Mouse (Mus musculus): Measurements from ENCODE around the gene Mybpc2. TPM values are rescaled to one million over a fixed set of nuclear protein-coding genes. Genes with fewer than 3 reads are reported as not detected.

Mybpc2 gene
- total and polyA plus RNA-seq, 3 experiments = 2.0 to 8.3 (median 5.0) TPM

DNA sequence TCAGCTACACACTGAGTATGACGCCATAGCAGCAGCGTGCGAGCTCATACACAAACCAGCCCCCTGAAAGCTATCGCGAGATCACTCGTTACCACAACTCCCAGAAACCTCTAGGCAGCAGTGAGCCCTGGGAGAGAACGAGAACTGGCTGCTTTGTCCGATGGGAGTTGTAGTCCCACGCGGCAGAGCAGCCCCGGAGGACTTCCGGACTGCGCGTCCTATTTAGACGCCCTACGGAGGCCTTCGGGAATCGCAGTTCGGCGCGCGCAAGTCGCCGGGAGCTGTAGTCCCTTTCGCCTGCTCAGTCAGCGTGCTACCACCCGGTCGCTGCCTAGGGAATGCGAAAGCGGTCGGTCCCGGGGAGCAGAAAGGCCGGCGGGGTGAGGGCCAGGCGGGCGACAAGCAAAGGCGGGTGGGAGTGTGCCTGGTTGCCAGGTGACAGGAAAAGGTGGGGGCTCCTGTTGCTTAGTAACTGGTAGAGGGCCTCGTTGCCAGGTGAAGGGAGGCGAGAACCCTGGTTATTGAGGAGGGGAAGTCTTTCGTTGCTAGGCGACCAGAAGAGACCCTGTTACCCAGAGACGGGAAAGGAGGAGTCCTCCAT is 56.5 kb downstream of the Mybpc2 start, which contains the start of gene Josd2 (continued):
- TF ChIP-seq CHD2 (IDR thresholded peaks at IDR 0.05; ENCODE audit: low read length) = peak; percentile 100
- TF ChIP-seq MAZ (IDR thresholded peaks at IDR 0.05; ENCODE audit: low read depth, low read length) = peak; percentile 94
- no peak for TF ChIP-seq JUND (conservative IDR thresholded peaks at IDR 0.05; ENCODE audit: low read depth, low read length)
- TF ChIP-seq MYC (IDR thresholded peaks at IDR 0.05; ENCODE audit: low read depth, low read length) = peak; percentile 77; the same call in 1 of the 2 replicates
- TF ChIP-seq MAX (IDR thresholded peaks at IDR 0.05; ENCODE audit: low read length) = peak; percentile 72; the same call in 1 of the 2 replicates
- TF ChIP-seq SIN3A (IDR thresholded peaks at IDR 0.05; ENCODE audit: low read length) = peak; percentile 91
- TF ChIP-seq ELF1 (IDR thresholded peaks at IDR 0.05; ENCODE audit: low read depth, low read length) = peak; percentile 99
- TF ChIP-seq E2F4 (IDR thresholded peaks at IDR 0.05; ENCODE audit: insufficient replicate concordance, low read depth, low read length) = no peak
- peak; percentile 93 for TF ChIP-seq POLR2A (IDR thresholded peaks at IDR 0.05; ENCODE audit: low read depth, low read length)
- no peak for TF ChIP-seq ZC3H11A (IDR thresholded peaks at IDR 0.05; ENCODE audit: low read depth, low read length)
- peak; percentile 77 for TF ChIP-seq TBP (conservative IDR thresholded peaks at IDR 0.05; ENCODE audit: low read depth, low read length)
- peak; percentile 66; the same call in 1 of the 2 replicates for TF ChIP-seq MEF2A (IDR thresholded peaks at IDR 0.05; ENCODE audit: borderline replicate concordance, low read depth, low read length)
- peak; percentile 78; the same call in 1 of the 2 replicates for TF ChIP-seq TCF12 (IDR thresholded peaks at IDR 0.05; ENCODE audit: low read depth, low read length)
- TF ChIP-seq USF1 (IDR thresholded peaks at IDR 0.05; ENCODE audit: low read depth, low read length) = no peak
- TF ChIP-seq RCOR1 (conservative IDR thresholded peaks at IDR 0.05; ENCODE audit: low read depth, low read length) = no peak
- TF ChIP-seq RAD21 (IDR thresholded peaks at IDR 0.05; ENCODE audit: low read depth, low read length) = no peak
- TF ChIP-seq ZMIZ1 (IDR thresholded peaks at IDR 0.05; ENCODE audit: low read depth, low read length) = peak; percentile 94
- TF ChIP-seq PAX5 (IDR thresholded peaks at IDR 0.05; ENCODE audit: low read length) = no peak
- no peak for TF ChIP-seq ZNF384 (IDR thresholded peaks at IDR 0.05; ENCODE audit: low read depth, low read length)
- TF ChIP-seq KAT2A (IDR thresholded peaks at IDR 0.05; ENCODE audit: insufficient replicate concordance, low read length) = peak; percentile 98; the same call in 1 of the 2 replicates
- no peak for TF ChIP-seq USF2 (conservative IDR thresholded peaks at IDR 0.05; ENCODE audit: low read depth, low read length)

DNA sequence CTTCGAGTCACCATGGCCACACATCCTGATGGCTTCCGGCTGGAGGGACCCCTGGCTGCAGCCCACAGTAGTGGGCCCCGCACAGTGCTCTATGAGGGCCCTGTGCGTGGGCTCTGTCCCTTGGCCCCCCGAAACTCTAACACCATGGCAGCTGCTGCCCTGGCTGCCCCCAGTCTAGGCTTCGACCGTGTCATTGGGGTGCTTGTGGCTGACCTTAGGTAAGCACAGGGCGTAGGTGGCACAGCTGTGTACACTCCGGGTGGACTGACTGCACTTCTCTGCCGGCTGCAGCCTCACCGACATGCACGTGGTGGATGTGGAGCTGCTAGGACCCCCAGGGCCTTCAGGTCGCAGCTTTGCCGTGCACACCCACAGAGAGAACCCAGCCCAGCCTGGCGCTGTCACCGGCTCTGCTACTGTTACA is 57.6 kb downstream of the Mybpc2 start:
- TF ChIP-seq ZKSCAN1 (IDR thresholded peaks at IDR 0.05; ENCODE audit: borderline replicate concordance, low read depth, low read length) (no peak), POLR2A (IDR thresholded peaks at IDR 0.05; ENCODE audit: low read depth, low read length) (no peak)
- peak overlapping the region in 1 of 3 experiments; percentile 68 for H3K4me3 ChIP-seq (replicated peaks in 1 of 3; ENCODE audit: low read depth in 2 of 3, low read length in 2 of 3, poor library complexity in 1 of 3)
- dilution Hi-C loops (cut with MboI; ENCODE audit: extremely low pct_ligation_motif_present, extremely low pct_unique_long_range_greater_than_20kb, low sequenced_read_pairs) (no loop called here), in situ Hi-C loops (cut with MboI; ENCODE audit: low pct_ligation_motif_present, low pct_unique_long_range_greater_than_20kb, low sequenced_read_pairs) (no loop called here)
- DNase-seq (ENCODE audit: extremely low read depth) = no peak
- peaks cover 41% of the 10 kb centered on the region for H3K27me3 ChIP-seq (replicated peaks)
- peaks cover 3% of the 10 kb centered on the region for H3K9me3 ChIP-seq (replicated peaks; ENCODE audit: low read length)
- H3K4me1 ChIP-seq (ENCODE audit: control insufficient read depth in 1 of 2, insufficient read depth in 2 of 2) = peaks cover 8 to 22% of the 10 kb centered on the region in 2 experiments
- no peaks in the 10 kb centered on the region for H3K79me2 ChIP-seq (replicated peaks; ENCODE audit: control insufficient read depth, extremely low read depth, insufficient read depth, poor library complexity, severe bottlenecking)
- no peak overlapping the region for H3K4me2 ChIP-seq (ENCODE audit: insufficient read depth, low read depth, poor library complexity, severe bottlenecking)
- H3K9ac ChIP-seq (ENCODE audit: insufficient read depth, low read depth) = no peak overlapping the region
- H3K27ac ChIP-seq (ENCODE audit: insufficient read depth, low read depth) = no peak overlapping the region
- peaks cover 4 to 26% of the 10 kb centered on the region in 2 experiments for H3K36me3 ChIP-seq (replicated peaks in 1 of 2; ENCODE audit: control insufficient read depth in 1 of 2, insufficient read depth in 1 of 2, low read length in 1 of 2)
